Mouse (Mus musculus) cerebellum, postnatal 4 days (tissue): ENCODE results near the gene Angptl8.

ENCODE experiments used
- DNase-seq, 2 experiments: peaks; one replicate each; pipeline ENCODE4 v3.0.0; 2022; ENCODE audit warnings: low spot score in 2 of 2, mixed read lengths in 1 of 2

The Angptl8 gene

GRCm38 (mm10) chr9:21816716-21817305, 18.5 kb upstream of the Angptl8 start:
- no peak for DNase-seq

GRCm38 (mm10) chr9:21818125-21818524, 17.2 kb upstream of the Angptl8 start:
- no peak for DNase-seq

- DNase-seq: no peak
These were observed 16.7 kb upstream of the Angptl8 start for GRCm38 (mm10) chr9:21818561-21818960.

- DNase-seq: no peak
These were observed 16.1 kb upstream of the Angptl8 start for GRCm38 (mm10) chr9:21819181-21819729.

- DNase-seq: no peak
These were observed 15.1 kb upstream of the Angptl8 start for GRCm38 (mm10) chr9:21820183-21820582.

GRCm38 (mm10) chr9:21822686-21823085, 12.6 kb upstream of the Angptl8 start:
- no peak for DNase-seq

GRCm38 (mm10) chr9:21823957-21824356, 11.4 kb upstream of the Angptl8 start:
- no peak for DNase-seq

GRCm38 (mm10) chr9:21824366-21824765, 10.9 kb upstream of the Angptl8 start:
- DNase-seq: no peak

GRCm38 (mm10) chr9:21829834-21830460, 5.4 kb upstream of the Angptl8 start:
- no peak for DNase-seq

- DNase-seq: no peak
These were observed 4.9 kb upstream of the Angptl8 start for GRCm38 (mm10) chr9:21830461-21830850.

- DNase-seq: no peak
These were observed 4.4 kb upstream of the Angptl8 start for GRCm38 (mm10) chr9:21830936-21831335.

- no peak for DNase-seq
These were observed 3.6 kb upstream of the Angptl8 start for GRCm38 (mm10) chr9:21831558-21832240.

GRCm38 (mm10) chr9:21837690-21838089, 2.4 kb downstream of the Angptl8 start:
- DNase-seq: no peak

- DNase-seq: peak in 1 of 2 experiments; percentile 37
These were observed 4.9 kb downstream of the Angptl8 start for GRCm38 (mm10) chr9:21840115-21840787.

- DNase-seq: no peak
These were observed 6.0 kb downstream of the Angptl8 start for GRCm38 (mm10) chr9:21841340-21841739.

GRCm38 (mm10) chr9:21842391-21842790, 7.1 kb downstream of the Angptl8 start:
- DNase-seq: no peak

- no peak for DNase-seq
These were observed 7.8 kb downstream of the Angptl8 start for GRCm38 (mm10) chr9:21843086-21843485.

- DNase-seq: no peak
These were observed 10.2 kb downstream of the Angptl8 start for GRCm38 (mm10) chr9:21845381-21846080.

GRCm38 (mm10) chr9:21846755-21847341, 11.5 kb downstream of the Angptl8 start:
- no peak for DNase-seq

GRCm38 (mm10) chr9:21847425-21847824, 12.1 kb downstream of the Angptl8 start:
- no peak for DNase-seq

- DNase-seq: no peak
These were observed 12.6 kb downstream of the Angptl8 start for GRCm38 (mm10) chr9:21847926-21848325.
